Mouse (Mus musculus): ENCODE measurements around the gene Rbfox3.

The Rbfox3 gene

GRCm38 (mm10) chr11:118443201-118443970 lies 468.0 kb downstream of the Rbfox3 start:
- DNase-seq (ENCODE audit: low spot score in 2 of 2): peak; percentile 52 to 77

GRCm38 (mm10) chr11:118442691-118443090 lies 468.7 kb downstream of the Rbfox3 start:
- no peak for DNase-seq (ENCODE audit: low spot score in 2 of 2)
